Mouse (Mus musculus) C2C12 (cell line): Measurements from ENCODE around the gene Sap30bp. TPM values are rescaled to one million over a fixed set of nuclear protein-coding genes. Genes with fewer than 3 reads are reported as not detected.

Experiments
- H3K27me3 ChIP-seq: one replicate; pipeline ENCODE4 v1.6.1; 2011; ENCODE audit not compliant: control insufficient read depth, insufficient read depth, insufficient read length
- H3K36me3 ChIP-seq: one replicate; pipeline ENCODE4 v1.6.1; 2011; ENCODE audit not compliant: control insufficient read depth, insufficient read depth
- H3K4me3 ChIP-seq: one replicate; pipeline ENCODE4 v1.5.1; 2011; ENCODE audit warnings: mild to moderate bottlenecking, control low read depth; ENCODE audit not compliant: poor library complexity, insufficient read depth, severe bottlenecking
- H3K79me2 ChIP-seq: one replicate; pipeline ENCODE4 v1.6.1; 2011; ENCODE audit not compliant: control insufficient read depth, insufficient read depth
- H3K79me3 ChIP-seq: one replicate; pipeline ENCODE4 v1.6.1; 2011; ENCODE audit warnings: low read depth, control low read depth
- H3ac ChIP-seq: one replicate; pipeline ENCODE3; 2011; ENCODE audit warnings: low read depth; ENCODE audit not compliant: control insufficient read depth, insufficient read length
- CEBPB ChIP-seq: IDR thresholded peaks from one replicate; pipeline ENCODE4 v1.6.1; 2011; ENCODE audit warnings: low read depth, mild to moderate bottlenecking, control low read depth, moderate library complexity
- CTCF ChIP-seq: IDR thresholded peaks from one replicate; pipeline ENCODE4 v1.5.1; 2011; ENCODE audit not compliant: control insufficient read depth, insufficient read depth, insufficient read length
- FOSL1 ChIP-seq: IDR thresholded peaks from one replicate; pipeline ENCODE4 v1.8.0; 2011; ENCODE audit warnings: mild to moderate bottlenecking, low read length; ENCODE audit not compliant: poor library complexity, insufficient read depth, severe bottlenecking
- MAX ChIP-seq: IDR thresholded peaks from one replicate; pipeline ENCODE4 v1.6.1; 2011; ENCODE audit warnings: mild to moderate bottlenecking, control low read depth
- MYOD1 ChIP-seq: IDR thresholded peaks from one replicate; pipeline ENCODE4 v1.6.1; 2011; ENCODE audit warnings: low read depth; ENCODE audit not compliant: control insufficient read depth, insufficient read length
- MYOG ChIP-seq: IDR thresholded peaks from one replicate; pipeline ENCODE4 v1.6.1; 2011; ENCODE audit not compliant: control insufficient read depth, insufficient read length; ENCODE audit errors: extremely low read depth
- USF1 ChIP-seq: IDR thresholded peaks from one replicate; pipeline ENCODE4 v1.6.1; 2011; ENCODE audit warnings: low read depth, mild to moderate bottlenecking, control low read depth, moderate library complexity
- polyA plus RNA-seq: library from polyadenylated mRNA; unstranded; fragments of >200 nt; fragmentation: generic; extraction: Trizol; gene quantifications from one replicate; pipeline ENCODE4 v1.2.1, GENCODE M21; 2012; ENCODE audit warnings: missing spikeins

The Sap30bp gene
- polyA plus RNA-seq, 1 experiment = 77.6 TPM

- Histone ChIP-seq H3K27me3 (no peaks in the 10 kb centered on the region), H3K79me2 (peaks cover 15% of the 10 kb centered on the region), H3K79me3 (peaks cover 4% of the 10 kb centered on the region), H3ac (no peak overlapping the region), H3K36me3 (peaks cover 19% of the 10 kb centered on the region), H3K4me3 (no peak overlapping the region)
- TF ChIP-seq CEBPB = no peak
- TF ChIP-seq FOSL1 = no peak
- no peak for TF ChIP-seq MYOD1
- TF ChIP-seq MAX = no peak
Measured at GRCm38 (mm10) chr11:116008411-116008810, 75.3 kb downstream of the Sap30bp start.

GRCm38 (mm10) chr11:116008832-116009375 is 75.8 kb downstream of the Sap30bp start:
- peaks cover 15% of the 10 kb centered on the region for H3K79me2 ChIP-seq
- no peaks in the 10 kb centered on the region for H3K27me3 ChIP-seq
- peaks cover 19% of the 10 kb centered on the region for H3K36me3 ChIP-seq
- no peak overlapping the region for H3ac ChIP-seq
- H3K4me3 ChIP-seq = no peak overlapping the region
- no peak for TF ChIP-seq MYOD1
- peaks cover 4% of the 10 kb centered on the region for H3K79me3 ChIP-seq

DNA sequence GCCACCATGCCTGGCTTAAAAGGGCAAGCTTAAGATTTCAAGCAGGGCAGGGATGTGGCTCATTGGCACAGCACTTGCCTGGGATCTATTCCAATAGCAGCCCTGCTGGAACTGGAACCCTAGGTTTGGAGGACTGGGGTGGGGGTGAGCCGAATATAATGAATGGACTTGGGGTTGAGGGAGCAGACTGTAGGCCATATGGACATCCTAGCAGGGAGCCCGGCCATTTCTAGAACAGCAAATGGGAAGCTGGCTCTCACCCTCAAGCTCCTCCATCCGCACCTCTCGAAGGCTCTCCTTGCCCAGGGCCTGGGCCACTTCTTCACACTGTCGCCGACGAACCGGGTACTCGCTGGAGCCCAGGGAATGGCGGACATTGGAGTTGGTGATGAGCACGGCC is 76.6 kb downstream of the Sap30bp start:
- no peaks in the 10 kb centered on the region for H3K27me3 ChIP-seq
- H3K4me3 ChIP-seq = no peak overlapping the region
- no peak for TF ChIP-seq MYOG
- TF ChIP-seq CTCF = no peak
- no peak for TF ChIP-seq FOSL1
- TF ChIP-seq MYOD1 = no peak
- no peak for TF ChIP-seq CEBPB
- no peak for TF ChIP-seq MAX
- TF ChIP-seq USF1 = no peak
- peaks cover 15% of the 10 kb centered on the region for H3K79me2 ChIP-seq
- H3ac ChIP-seq = no peak overlapping the region
- peaks cover 4% of the 10 kb centered on the region for H3K79me3 ChIP-seq
- peaks cover 19% of the 10 kb centered on the region for H3K36me3 ChIP-seq

DNA sequence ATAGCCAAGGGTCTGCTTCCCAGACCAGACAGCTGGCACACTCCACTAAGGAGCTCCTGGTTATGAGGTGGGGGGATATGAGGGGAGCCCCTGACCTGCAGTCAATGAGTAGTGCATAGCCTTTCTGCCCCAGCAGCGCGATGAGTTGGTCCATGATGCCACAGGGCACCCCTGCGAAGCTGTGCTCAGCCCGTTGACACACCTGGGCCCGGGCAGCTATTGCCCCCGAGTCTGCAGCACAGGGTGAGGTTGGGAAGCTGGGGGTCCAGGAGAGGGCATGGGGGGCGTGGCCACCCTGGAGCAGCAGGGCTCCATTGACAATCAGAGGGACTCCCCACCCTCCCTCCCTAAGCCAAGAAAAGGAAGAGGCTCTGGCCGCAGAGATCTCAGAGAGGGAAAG is 77.1 kb downstream of the Sap30bp start:
- TF ChIP-seq USF1 (no peak), FOSL1 (no peak), MYOD1 (no peak), MYOG (no peak), CTCF (no peak), CEBPB (no peak), MAX (no peak)
- Histone ChIP-seq H3K79me2 (peaks cover 15% of the 10 kb centered on the region), H3K27me3 (no peaks in the 10 kb centered on the region), H3K79me3 (peaks cover 4% of the 10 kb centered on the region), H3K36me3 (peaks cover 19% of the 10 kb centered on the region), H3ac (no peak overlapping the region), H3K4me3 (no peak overlapping the region)

- Histone ChIP-seq H3K27me3 (no peaks in the 10 kb centered on the region), H3K4me3 (no peak overlapping the region), H3K79me2 (peaks cover 15% of the 10 kb centered on the region), H3K79me3 (peaks cover 4% of the 10 kb centered on the region), H3K36me3 (peaks cover 19% of the 10 kb centered on the region), H3ac (no peak overlapping the region)
- TF ChIP-seq CTCF (no peak), USF1 (no peak), MYOD1 (no peak), MYOG (no peak), CEBPB (no peak), FOSL1 (no peak), MAX (no peak)
Measured at GRCm38 (mm10) chr11:116010948-116011347, 77.9 kb downstream of the Sap30bp start.

GRCm38 (mm10) chr11:116011529-116012261 is 78.6 kb downstream of the Sap30bp start:
- H3K36me3 ChIP-seq = peaks cover 19% of the 10 kb centered on the region
- H3K27me3 ChIP-seq = no peaks in the 10 kb centered on the region
- peaks cover 4% of the 10 kb centered on the region for H3K79me3 ChIP-seq
- no peak for TF ChIP-seq USF1
- no peak for TF ChIP-seq CEBPB
- no peak for TF ChIP-seq MAX
- TF ChIP-seq FOSL1 = no peak
- TF ChIP-seq MYOD1 = no peak
- TF ChIP-seq MYOG = no peak
- peaks cover 15% of the 10 kb centered on the region for H3K79me2 ChIP-seq
- H3ac ChIP-seq = peak overlapping the region; percentile 87
- peak overlapping the region; percentile 66 for H3K4me3 ChIP-seq
